Mouse (Mus musculus): ENCODE measurements around the gene Frmd8. TPM values are rescaled to one million over a fixed set of nuclear protein-coding genes. Genes with fewer than 3 reads are reported as not detected.

Gene Frmd8
- polyA plus RNA-seq (2017; shearing (Covaris generic)) = 168 TPM

GRCm38 (mm10) chr19:5874969-5875480, at the start of gene Frmd8:
Gene Frmd8 (minus strand): TSS chr19:5875274.

GRCm38 (mm10) chr19:5924713-5925093, 49.6 kb upstream of the Frmd8 start, which contains the start of gene Cdc42ep2:
Gene Cdc42ep2 (minus strand): TSS chr19:5924816.

DNA sequence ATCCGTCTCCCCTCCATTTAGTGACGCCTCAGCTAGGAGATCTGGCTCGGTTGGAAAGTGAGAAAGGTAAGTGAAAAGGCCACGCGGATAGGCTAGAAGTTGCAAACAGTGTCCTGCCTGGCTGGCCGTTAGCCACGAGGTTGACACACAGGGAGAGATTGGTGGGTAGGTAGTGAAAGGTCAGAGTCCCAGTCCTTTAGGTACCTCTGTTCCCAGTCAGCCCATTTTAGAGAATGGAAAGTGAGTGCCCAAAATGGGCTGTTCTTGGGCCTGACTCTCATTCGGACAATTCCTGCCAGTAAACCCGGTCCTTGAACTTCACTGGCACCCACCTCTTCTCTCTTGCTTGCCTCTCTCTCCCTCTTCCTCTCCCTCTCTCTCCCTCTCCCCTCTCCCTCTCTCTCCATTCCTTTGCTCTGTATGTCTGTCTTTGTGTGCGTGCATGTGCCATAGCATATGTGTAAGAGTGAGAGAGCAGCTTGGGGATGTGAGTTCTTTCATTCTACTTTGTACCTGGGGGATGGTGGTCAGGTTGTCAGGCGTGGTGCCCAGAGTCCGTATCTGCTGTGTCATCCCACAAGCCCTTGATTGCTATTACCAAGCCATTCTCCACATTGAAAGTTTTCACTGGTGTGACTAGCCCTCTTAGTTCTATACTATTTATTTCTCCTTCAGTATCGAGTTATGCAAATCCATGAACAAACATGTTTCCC, 38.1 kb upstream of the Frmd8 start, which contains the start of gene Dpf2:
Dpf2 (minus strand) TSS at position 4 of the 713 bp plus-strand sequence.

GRCm38 (mm10) chr19:5894002-5894678, 19.1 kb upstream of the Frmd8 start, which contains the start of gene Tigd3:
Gene Tigd3 (minus strand): TSS chr19:5894149.

DNA sequence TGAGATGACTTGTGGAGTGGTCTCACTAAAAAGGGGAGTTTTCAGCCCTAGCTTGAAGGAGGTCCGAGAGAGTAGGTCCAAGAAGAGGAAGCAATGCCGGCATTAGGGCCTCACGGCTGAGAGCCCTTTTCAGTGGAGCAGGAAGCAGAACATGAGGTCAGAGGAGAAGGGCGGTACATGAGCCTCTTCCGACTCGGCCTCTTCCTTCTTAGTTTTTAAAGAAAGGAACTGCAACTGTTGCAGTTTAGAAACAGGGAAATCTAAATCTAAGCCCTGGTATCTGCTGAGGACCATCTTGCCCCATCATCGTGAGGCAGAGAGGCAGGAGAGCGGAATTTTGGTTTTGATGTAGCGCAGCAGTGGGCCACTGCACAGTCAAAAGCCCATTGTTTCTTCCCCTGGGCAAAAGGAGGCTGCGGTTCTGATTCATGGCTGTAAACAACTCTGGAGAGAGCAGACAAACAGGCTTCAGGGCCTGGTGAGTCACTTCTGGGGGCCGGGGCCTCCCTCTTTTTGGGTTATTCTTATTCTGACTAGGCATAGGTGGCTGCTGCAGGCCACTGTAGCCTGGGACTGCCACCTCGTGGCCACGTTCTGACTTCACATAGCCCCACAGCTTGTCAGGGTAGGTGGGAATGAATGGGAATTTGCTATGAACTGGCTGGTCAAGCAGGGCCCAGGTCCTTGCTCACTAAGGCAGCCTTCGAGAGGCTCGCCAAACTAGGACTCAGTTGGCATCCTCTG, 2.7 kb upstream of the Frmd8 start, which contains the start of gene Slc25a45:
Slc25a45 (plus strand) TSS at position 191 of the 744 bp plus-strand sequence.

Other genes with a start within 250 kb of the Frmd8 start
- gene Rela, start 237.8 kb downstream of the Frmd8 start, polyA plus RNA-seq (2017; shearing (Covaris generic)) = 221 TPM
- 178 TPM for gene Sipa1, start 211.6 kb downstream of the Frmd8 start, polyA plus RNA-seq (2017; shearing (Covaris generic))
- gene Map3k11, start 186.5 kb downstream of the Frmd8 start, polyA plus RNA-seq (2017; shearing (Covaris generic)) = 53.1 TPM
- 58.4 TPM for gene Pcnx3, start 186.4 kb downstream of the Frmd8 start, polyA plus RNA-seq (2017; shearing (Covaris generic))
- 0.46 TPM for gene Kcnk7, start 170.9 kb downstream of the Frmd8 start, polyA plus RNA-seq (2017; shearing (Covaris generic))
- 20.2 TPM for gene Ehbp1l1, start 149.0 kb downstream of the Frmd8 start, polyA plus RNA-seq (2017; shearing (Covaris generic))
- gene Fam89b, start 145.6 kb downstream of the Frmd8 start, polyA plus RNA-seq (2017; shearing (Covaris generic)) = 57.4 TPM
- not detected for gene Ltbp3, start 134.4 kb downstream of the Frmd8 start, polyA plus RNA-seq (2017; shearing (Covaris generic))
- 65.2 TPM for gene Scyl1, start 103.9 kb downstream of the Frmd8 start, polyA plus RNA-seq (2017; shearing (Covaris generic))
- 15.7 TPM for gene Slc25a45, start 2.5 kb upstream of the Frmd8 start, polyA plus RNA-seq (2017; shearing (Covaris generic))
- 0.55 TPM for gene Tigd3, start 18.9 kb upstream of the Frmd8 start, polyA plus RNA-seq (2017; shearing (Covaris generic))
- gene Dpf2, start 37.7 kb upstream of the Frmd8 start, polyA plus RNA-seq (2017; shearing (Covaris generic)) = 128 TPM
- 0.14 TPM for gene Cdc42ep2, start 49.5 kb upstream of the Frmd8 start, polyA plus RNA-seq (2017; shearing (Covaris generic))
- gene Pola2, start 88.9 kb upstream of the Frmd8 start, polyA plus RNA-seq (2017; shearing (Covaris generic)) = 51.0 TPM
- gene Slc22a20, start 110.9 kb upstream of the Frmd8 start, polyA plus RNA-seq (2017; shearing (Covaris generic)) = not detected
- 53.1 TPM for gene Capn1, start 140.6 kb upstream of the Frmd8 start, polyA plus RNA-seq (2017; shearing (Covaris generic))
- gene Syvn1, start 171.3 kb upstream of the Frmd8 start, polyA plus RNA-seq (2017; shearing (Covaris generic)) = 69.3 TPM
- gene Mrpl49, start 182.5 kb upstream of the Frmd8 start, polyA plus RNA-seq (2017; shearing (Covaris generic)) = 37.0 TPM
- 1,034 TPM for gene Fau, start 182.6 kb upstream of the Frmd8 start, polyA plus RNA-seq (2017; shearing (Covaris generic))
- 20.1 TPM for gene Znhit2, start 185.9 kb upstream of the Frmd8 start, polyA plus RNA-seq (2017; shearing (Covaris generic))
- gene Tm7sf2, start 193.1 kb upstream of the Frmd8 start, polyA plus RNA-seq (2017; shearing (Covaris generic)) = 15.6 TPM
- 109 TPM for gene Vps51, start 202.0 kb upstream of the Frmd8 start, polyA plus RNA-seq (2017; shearing (Covaris generic))
- not detected for gene Tmem262, start 204.8 kb upstream of the Frmd8 start, polyA plus RNA-seq (2017; shearing (Covaris generic))
- 0.80 TPM for gene Gm28374, start 207.0 kb upstream of the Frmd8 start, polyA plus RNA-seq (2017; shearing (Covaris generic))
- 27.6 TPM for gene Zfpl1, start 209.7 kb upstream of the Frmd8 start, polyA plus RNA-seq (2017; shearing (Covaris generic))
- gene Cdca5, start 209.7 kb upstream of the Frmd8 start, polyA plus RNA-seq (2017; shearing (Covaris generic)) = 0.58 TPM
- gene AC131692.1, start 219.1 kb upstream of the Frmd8 start, polyA plus RNA-seq (2017; shearing (Covaris generic)) = not detected
- not detected for gene Naaladl1, start 230.5 kb upstream of the Frmd8 start, polyA plus RNA-seq (2017; shearing (Covaris generic))
- 13.0 TPM for gene Sac3d1, start 243.4 kb upstream of the Frmd8 start, polyA plus RNA-seq (2017; shearing (Covaris generic))